Mouse (Mus musculus): Measurements from ENCODE around the gene Mtmr14.
A peak's percentile ranks its signal among the peaks of the same experiment; 100 is the strongest.

Gene Mtmr14

DNA sequence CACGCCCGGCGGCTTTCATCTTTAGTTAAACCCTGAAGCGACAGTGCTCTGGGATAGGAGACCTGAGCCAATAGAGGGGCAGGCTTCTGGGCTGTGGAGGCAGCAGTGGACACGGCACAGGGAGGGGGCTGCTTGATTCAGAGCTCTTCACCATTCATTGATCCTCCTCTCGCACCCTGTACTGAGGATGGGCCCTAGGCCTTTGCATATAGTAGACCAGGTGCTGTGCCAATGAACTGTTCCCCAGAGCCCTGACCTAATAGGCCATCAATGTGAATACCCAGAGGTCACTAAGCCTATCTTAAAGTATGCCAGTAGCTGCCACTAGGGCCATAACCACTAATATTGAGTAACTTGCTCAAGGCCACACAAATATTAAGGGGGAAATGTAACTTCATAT is 44.0 kb downstream of the Mtmr14 start:
- no peak for DNase-seq (ENCODE audit: low read depth, low spot score)

DNA sequence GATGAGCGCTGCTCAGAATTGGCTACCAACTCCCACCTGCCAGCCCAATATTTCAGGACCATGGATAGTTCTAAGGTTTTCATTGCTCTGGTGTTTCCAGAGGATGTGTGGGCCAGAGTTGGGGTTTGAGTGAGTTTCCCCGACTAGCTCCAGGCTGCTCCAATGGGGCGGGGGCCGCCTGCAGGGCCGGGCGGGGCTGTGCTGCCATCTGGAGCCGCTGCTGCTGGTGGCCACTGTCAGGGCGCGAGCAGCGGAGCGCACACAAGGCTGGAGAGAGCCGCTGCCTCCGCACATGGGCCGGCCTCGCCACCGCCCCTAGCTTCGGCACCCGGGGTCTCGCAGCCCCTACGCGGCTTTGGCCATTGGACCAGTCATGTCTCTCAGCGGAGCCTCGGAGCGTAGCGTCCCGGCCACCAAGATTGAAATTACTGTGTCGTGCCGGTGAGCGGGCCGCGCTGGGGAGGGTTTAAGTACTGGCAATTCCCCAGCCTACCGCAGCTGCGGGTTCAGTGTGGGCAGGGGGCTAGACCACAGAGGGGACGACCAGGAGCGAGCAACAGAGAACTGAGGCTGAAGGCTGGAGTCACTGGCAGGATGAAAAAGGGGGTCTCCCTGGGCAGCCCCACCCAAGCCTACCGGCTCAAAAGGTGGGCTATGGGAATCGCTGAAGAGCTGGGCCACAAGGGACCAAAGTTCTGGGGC is 44.6 kb downstream of the Mtmr14 start, which contains the start of gene Cpne9:
Cpne9 (plus strand) TSS at position 207 of the 702 bp plus-strand sequence.
- peak; percentile 81 for DNase-seq (ENCODE audit: low read depth, low spot score)

DNA sequence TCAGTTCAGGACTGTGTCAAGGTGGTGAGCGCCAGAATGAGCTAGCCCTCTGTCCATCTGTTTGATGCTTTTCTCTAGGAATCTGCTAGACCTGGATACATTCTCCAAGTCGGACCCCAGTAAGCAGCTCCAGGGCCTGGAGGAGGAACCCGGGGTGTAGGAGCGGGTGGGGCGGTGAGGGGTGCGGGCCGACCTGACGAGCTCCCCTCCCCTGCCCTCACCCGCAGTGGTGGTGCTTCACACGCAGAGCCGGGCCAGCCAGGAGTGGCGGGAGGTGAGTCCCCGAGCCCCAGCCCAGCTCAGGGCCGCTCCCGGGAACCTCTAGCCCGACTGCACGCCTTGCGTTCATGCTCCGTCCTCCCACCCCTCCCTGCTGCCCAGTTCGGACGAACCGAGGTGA is 45.3 kb downstream of the Mtmr14 start:
- no peak for DNase-seq (ENCODE audit: low read depth, low spot score)

DNA sequence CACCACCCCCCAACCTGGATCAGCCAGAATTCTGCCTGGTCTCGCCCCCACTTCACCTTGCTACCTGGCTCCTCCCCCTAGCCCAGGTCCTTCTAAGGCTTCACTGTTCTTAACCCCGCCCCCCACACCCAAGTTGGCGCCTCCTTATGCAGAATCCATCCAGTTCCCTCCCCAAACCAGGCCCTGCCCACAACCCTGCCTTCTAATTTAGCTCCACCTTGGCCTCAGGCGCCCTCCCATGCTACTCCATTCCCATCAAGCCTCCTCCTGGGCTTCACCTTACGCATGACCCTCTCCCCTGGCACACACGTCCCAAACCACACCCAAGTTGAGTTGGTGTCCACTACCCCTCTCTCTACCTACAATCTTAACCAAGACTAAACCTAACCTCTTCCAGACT is 45.9 kb downstream of the Mtmr14 start:
- DNase-seq (ENCODE audit: low read depth, low spot score): no peak

DNA sequence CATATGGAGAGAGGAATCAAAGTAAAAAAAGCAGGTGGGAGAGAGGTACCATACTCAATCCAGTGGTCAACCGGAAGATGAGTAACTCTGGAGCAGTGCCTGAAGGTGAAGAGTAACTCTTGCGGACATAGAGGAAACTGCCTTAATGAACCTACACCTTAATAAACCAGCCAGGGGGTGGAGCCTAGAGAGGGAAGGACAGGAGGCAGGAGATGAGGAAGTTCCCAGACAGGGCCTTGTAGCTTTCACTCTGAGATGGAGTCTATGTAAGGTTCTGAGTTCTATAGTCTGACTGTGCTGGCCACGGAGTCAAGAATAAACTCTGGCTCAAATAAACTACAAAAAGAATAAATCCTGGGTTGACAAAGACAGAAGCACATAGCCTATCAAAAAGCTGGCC is 47.3 kb downstream of the Mtmr14 start:
- DNase-seq (ENCODE audit: low read depth, low spot score): no peak

DNA sequence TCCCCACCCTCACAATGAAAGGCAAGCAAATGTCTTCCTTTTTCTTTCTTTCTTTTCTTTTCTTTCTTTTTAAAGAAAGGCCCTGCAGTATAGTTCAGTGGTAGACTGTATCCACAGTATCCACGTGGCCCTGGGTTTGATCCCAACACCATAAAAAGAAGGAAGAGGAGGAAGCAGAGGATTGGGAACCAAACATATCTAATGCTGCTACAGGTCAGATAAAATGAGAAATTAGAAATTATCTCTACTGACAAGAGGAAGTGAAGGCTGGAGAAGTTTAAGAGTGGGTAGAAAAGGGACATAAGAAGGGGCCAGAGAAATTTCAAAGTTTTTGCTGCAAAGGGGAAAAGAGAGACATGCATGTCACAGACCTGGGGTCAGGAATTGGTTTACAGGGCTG is 48.7 kb downstream of the Mtmr14 start:
- no peak for DNase-seq (ENCODE audit: low read depth, low spot score)

DNA sequence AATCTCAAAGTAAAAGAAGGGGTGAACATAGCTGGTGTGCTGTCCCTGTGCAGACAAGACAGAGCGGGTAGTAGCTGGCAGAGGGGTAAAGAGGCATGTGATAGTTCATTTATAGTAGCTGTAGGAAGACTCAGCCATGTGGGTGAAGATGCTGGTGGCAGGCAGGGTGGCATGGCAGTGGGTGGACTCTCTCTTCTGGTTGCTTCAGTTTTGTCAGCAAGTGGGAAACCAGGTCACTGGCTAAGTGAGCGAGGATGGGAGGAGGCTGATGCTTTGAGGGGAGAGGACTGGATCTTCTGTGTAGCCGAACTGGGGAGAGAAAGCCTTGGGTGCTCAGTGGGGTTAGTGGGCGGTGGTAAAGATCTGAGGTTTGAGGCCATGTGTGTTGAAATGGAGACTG is 49.6 kb downstream of the Mtmr14 start:
- no peak for DNase-seq (ENCODE audit: low read depth, low spot score)

DNA sequence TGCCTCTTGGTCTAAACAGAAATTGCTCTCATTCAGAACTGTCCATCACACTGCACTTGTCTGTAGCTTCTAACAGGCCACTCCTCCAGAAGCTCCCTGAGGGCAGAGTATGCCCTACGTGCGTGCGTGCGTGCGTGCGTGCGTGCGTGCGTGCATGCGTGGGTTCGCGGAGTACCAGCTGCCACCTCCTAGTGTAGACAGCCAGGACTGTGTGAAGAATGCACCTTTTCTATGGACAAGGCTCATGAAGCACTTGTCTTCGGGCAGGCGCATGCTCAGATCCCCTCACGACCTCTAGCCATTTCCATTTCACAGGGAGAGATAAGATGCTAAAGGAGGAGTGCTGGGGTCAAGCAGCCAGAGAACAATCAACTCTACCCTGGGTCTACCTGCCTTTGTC is 51.7 kb downstream of the Mtmr14 start:
- DNase-seq (ENCODE audit: low read depth, low spot score): no peak

DNA sequence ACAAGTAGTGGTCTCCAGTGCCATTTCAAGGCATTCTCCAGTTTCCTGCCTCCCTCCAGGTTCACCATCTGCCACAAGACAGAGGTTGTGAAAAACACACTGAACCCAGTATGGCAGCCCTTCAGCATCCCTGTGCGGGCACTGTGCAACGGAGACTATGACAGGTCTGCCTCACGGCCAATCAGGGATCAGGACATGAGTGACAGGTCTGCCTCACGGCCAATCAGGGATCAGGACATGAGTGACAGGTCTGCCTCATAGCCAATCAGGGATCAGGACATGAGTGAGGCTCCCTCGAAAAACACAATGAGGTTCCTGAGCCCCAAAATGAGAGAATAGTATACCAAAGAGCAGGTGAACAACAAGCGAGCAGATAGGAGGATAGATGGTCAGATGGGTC is 52.7 kb downstream of the Mtmr14 start:
- DNase-seq (ENCODE audit: low read depth, low spot score): no peak

DNA sequence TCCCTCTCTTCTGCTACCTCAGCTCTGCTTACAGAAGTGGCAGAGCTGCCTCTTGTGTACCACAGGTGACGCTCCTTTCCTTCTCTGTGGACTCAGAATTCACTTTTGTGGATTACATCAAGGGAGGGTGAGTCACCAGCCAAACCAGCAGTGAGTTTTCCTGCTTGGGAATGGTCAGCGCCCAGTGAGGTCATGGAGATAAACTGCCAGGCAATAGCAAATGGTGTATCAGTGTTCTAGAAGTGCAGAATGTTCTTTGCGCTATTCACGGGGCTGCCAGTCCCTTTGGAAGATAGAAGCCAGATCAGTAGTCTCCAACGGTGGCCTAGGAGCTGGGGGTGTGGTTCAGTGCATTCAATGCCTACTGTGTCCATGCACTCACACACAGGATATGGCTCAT is 55.3 kb downstream of the Mtmr14 start:
- DNase-seq (ENCODE audit: low read depth, low spot score): no peak

DNA sequence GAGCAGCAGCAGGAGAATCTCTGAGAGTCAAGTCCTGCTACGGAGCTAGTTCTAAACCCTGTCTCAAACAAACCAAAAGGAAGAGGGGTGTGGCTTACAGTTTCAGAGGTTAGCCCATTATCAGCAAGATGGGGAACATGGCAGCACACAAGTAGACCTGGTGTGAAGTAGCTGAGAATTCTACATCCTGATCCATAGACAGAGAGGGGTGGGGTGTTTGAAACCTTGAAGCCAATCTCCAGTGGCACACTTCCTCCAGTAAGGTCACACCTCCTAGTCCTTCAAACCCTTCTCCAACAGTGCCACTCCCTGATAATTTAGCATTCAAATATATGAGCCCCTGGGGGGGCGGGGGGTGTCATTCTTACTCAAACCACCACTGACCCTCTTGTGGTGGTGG is 58.4 kb downstream of the Mtmr14 start:
- no peak for DNase-seq (ENCODE audit: low read depth, low spot score)

DNA sequence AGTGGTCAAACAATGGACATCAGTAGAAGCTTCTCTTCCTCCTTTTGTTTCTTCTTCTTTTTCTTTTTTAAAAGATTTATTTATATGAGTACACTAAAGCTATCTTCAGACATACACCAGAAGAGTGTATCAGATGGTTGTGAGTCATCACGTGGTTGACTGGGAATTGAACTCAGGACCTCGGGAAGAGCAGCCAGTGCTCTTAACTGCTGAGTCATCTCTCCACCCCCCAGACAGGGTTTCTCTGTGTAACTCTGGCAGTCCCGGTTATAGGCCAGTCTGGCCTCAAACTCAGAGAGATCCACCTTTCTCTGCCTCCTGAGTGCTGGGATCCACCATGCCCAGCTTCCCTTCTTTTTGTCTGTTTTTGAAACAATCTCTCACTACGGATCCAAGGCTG is 59.0 kb downstream of the Mtmr14 start:
- DNase-seq (ENCODE audit: low read depth, low spot score): no peak

DNA sequence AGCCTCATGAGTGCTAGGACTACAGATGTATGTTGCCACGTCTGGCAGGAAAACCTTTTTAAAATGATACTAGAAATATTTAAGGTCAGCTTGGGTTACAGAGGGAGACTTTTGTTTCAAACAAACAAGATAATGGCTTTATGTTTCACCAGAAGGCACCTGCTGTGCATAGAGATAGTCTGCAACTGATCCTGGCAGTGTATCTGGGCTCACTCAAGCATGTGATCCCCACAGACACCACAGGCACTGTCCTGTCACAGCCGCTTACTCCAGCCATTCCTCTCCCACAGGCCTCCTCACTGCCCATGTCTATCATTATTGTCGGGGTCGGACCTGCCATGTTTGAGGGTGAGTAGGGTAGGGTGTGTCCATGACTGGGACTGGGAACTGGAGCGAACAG is 63.7 kb downstream of the Mtmr14 start:
- DNase-seq (ENCODE audit: low read depth, low spot score): no peak

DNA sequence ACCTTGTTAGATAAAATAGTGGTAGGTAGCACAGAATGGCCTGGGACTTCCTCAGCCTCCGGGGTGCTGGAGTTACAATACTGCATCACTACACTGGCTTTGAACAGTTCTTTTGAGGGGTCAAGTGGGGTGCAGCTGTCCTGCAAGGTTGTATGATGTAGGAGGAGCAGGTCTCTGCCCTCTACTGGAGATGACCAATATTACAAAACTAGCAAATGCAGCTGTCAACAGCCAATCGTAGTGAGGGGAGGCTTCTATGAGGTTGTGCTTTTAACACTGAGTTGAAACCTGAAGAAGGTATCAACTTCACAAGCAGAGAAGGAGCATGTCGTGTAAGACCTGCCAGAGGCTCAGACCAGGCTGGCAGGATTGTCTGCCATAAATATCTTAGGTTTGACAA is 64.6 kb downstream of the Mtmr14 start:
- peak; percentile 57 for DNase-seq (ENCODE audit: low read depth, low spot score)

DNA sequence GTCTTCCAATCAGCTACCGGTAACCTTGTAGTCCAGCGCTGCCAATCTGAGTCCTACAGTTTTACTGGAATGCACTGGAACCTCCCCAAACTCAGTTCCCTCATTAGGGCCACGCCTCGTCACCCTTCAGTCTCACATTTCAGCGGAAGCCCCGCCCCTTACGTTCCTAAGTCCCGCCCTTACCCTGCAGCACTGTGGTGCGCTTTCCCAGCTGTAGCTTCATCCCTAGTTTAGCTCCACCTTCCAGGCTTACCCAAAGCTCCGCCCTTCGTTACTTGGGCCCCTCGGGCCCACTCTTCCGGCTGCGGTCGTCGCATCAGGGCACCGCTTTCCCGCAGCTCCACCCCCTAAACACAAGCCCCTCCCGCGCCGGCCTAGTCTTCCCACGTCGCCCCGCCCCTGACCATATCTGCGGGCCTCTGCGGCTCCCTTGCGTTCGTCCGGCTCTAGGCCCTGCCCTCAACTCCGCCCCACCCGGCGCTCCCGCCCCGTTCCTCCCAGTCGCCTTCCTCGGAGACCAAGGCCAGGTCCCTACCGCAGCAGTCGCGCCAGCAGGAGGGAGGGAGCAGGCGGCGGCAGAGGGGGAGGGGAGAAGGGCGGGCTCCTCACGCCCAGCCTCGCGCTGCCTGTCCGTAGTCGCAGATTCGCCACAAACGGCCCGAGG is 68.8 kb downstream of the Mtmr14 start:
- DNase-seq (ENCODE audit: low read depth, low spot score): peak; percentile 99

DNA sequence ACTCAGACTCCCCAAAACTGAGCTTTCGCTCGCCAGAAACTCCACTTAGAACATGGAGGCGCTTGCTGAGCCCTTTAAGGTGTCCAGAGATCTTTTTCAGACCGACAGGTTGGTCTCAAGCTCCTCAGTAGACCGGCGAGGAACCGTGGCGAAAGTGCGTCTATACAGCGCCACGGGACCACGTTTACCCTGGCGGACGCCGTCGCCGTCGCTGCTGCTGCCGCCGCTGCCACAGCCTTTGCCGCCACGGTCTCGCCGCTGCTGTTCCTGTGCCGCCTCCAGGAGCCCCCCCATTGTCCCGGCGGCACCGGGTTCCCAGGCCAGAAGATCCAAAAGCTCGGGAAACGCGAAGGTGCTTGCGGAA is 69.3 kb downstream of the Mtmr14 start, which contains the start of gene Brpf1:
Brpf1 (plus strand) TSS at position 152 of the 364 bp plus-strand sequence.
- DNase-seq (ENCODE audit: low read depth, low spot score): no peak

DNA sequence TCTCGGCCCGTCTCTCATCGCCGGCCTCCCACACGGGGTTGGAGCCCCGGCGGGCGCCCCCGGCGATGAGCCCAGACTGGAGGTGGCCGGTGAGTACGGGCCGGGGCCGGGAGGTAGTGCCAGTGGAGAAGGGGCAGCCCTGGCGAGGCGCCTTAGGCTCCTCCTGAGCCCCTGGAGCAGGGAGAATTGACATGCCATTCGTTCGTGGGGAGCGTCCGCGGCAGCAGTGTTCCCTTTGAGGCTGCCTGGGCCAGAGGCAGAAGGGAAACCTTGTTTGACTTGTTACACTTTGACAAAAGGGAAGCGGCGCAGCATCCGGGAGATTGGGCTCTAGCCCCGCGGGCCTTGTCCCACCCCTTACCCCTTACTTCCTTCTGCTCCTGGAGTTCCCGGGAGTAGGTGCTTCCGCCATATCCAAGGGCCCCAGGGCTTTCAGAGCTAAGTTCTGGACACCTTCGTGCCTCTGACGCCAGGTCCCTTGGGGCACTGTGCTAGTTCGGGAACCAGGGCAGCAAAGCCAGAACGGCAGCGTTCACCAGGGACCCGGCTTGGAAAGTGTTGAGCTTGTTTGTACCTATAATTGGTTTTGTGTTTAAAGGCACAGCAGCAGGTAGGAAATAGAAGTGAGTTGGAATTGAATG is 70.0 kb downstream of the Mtmr14 start:
- DNase-seq (ENCODE audit: low read depth, low spot score): peak; percentile 21

DNA sequence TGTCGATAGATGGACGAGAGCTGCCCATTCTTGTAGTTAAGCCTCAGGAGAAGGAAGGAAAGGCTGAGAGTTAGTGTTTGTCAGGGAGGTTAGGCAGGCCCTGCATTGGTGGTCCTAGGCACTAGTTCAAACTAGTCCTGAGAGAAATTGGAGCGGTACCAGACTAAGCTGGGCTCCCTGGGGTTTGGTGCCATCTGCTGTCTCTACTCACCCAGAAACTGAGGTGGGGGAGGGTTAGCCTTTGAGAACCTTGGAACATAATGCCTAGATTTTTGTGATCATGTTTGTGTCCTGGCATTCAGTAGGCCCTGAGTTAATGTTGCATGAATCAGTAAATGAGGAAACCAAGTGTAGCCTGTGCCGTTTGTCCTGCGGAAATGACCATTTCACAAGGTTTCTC is 70.5 kb downstream of the Mtmr14 start:
- no peak for DNase-seq (ENCODE audit: low read depth, low spot score)

DNA sequence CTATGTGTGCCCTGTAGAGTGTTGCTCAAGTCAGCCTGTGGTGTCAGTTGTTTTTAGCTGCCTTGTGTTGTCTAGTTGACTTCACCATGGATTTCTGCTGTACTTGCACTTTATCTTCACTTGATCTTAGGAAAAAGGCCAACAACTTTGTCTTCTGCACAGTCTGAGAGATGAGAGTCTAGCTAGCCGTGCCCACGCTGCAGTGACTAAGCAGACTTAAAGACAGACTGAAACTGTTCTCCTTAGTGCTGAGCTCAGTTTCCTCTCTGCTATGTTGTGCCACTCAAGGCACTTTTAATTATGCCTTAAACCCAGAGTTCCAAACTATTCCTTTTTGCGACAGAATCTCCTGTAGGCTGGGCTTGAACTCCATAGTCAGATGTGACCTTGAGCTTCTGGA is 78.3 kb downstream of the Mtmr14 start:
- no peak for DNase-seq (ENCODE audit: low read depth, low spot score)

DNA sequence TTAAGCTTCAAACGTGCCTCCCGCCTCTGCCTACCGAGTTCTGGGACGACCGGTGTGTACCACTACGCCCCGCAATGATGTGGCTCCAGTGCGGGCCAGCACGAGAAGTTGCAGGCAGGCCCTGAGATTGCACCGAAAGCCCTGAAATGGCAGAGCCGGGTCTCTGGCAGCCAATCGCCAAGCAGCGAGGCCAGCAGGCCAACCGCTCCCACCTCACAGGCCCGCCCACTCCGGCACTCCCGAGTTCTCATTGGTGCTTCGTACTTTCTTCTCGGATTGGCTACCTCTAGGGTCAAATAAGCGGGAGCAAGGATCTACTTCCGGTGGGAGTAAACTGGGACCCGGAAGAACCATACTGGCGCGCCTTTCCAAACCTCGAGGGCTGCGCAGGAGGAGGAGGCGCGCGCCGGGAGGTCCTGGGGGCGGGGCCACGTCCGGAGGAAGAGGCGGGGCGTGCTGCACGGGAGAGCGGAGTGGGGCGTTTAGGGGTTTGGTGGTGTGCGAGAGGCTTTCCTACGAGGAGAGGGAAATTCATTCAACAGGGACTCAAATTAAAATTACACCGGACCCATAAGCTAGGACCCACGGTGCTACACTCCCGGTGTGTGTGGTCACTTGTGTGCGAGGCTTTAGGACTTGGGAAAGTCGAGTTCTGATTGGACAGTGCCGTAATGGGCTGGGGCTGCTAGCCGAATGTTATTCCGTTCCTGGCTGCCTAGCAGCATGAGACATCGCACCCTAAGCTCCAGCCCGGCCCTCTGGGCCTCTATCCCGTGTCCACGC is 89.1 kb downstream of the Mtmr14 start, which contains the start of gene Ogg1:
Ogg1 (plus strand) TSS at position 440 of the 783 bp plus-strand sequence.
- DNase-seq (ENCODE audit: low read depth, low spot score): peak; percentile 98

DNA sequence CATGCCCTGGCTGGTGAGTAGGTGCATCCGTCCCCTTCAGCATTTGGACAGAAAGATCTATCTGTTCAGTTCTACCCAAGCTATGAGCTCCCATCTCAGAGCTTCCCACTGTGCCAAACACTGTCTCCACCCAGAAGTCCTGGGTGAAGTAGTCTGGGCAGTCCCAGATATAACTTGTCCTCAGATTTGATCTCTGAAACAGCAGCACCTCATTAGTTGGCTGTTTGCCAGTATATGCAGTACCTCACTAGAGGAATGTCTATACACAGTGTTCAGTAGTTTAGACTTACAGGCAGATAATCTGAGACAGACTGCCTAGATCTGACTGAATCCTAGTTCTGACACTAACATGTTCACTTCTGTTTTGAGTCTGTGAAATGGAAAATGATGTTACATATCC is 91.8 kb downstream of the Mtmr14 start:
- no peak for DNase-seq (ENCODE audit: low read depth, low spot score)

DNA sequence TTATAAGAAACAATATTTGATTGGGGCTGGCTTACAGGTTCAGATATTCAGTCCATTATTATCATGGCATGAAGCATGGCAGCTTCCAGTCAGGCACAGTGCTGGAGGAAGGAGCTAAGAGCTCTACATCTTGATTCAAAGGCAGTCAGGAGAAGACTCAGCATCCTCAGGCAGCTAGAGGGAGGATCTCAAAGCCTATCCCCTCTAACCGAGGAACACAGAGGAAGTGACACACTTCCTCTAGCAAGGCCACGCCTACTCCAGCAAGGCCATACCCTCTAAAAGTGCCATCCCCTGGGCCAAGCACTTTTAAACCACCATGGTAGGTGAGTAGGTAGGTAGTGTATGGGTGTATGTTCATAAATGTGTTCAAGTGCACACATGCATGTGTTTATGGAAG is 92.9 kb downstream of the Mtmr14 start:
- DNase-seq (ENCODE audit: low read depth, low spot score): no peak

Data from forelimb bud, embryonic 11.5 days (tissue).